Mouse (Mus musculus) bone marrow macrophage, adult 2 months (primary cell): ENCODE data around the gene Ppp1r10. TPM values are rescaled to one million over a fixed set of nuclear protein-coding genes. Genes with fewer than 3 reads are reported as not detected.

Experiments used
- H3K27ac ChIP-seq: 2 replicates; pipeline ENCODE4 v1.5.1; 2012; ENCODE audit warnings: low read depth, low read length; ENCODE audit not compliant: insufficient read depth
- H3K4me1 ChIP-seq: 2 replicates; pipeline ENCODE4 v1.6.1; 2012; ENCODE audit warnings: low read length; ENCODE audit not compliant: control insufficient read depth, insufficient read depth
- H3K4me3 ChIP-seq: 2 replicates; pipeline ENCODE4 v1.5.1; 2012; ENCODE audit warnings: mild to moderate bottlenecking, low read length, moderate library complexity; ENCODE audit not compliant: insufficient read depth
- CTCF ChIP-seq: IDR thresholded peaks from 2 replicates; pipeline ENCODE4 v1.5.1; 2012; ENCODE audit warnings: low read depth, mild to moderate bottlenecking, low read length, moderate library complexity
- POLR2A ChIP-seq: IDR thresholded peaks from 2 replicates; pipeline ENCODE4 v1.6.1; 2012; ENCODE audit warnings: mild to moderate bottlenecking, low read depth, low read length, borderline replicate concordance
- polyA plus RNA-seq: library from polyadenylated mRNA; stranded (reverse); fragments of >200 nt; gene quantifications from 2 replicates; pipeline ENCODE4 v1.2.4, GENCODE M21; 2012; ENCODE audit not compliant: missing spikeins, insufficient read depth, insufficient read length

Gene Ppp1r10
- polyA plus RNA-seq, 1 experiment, result 46.0 TPM

DNA sequence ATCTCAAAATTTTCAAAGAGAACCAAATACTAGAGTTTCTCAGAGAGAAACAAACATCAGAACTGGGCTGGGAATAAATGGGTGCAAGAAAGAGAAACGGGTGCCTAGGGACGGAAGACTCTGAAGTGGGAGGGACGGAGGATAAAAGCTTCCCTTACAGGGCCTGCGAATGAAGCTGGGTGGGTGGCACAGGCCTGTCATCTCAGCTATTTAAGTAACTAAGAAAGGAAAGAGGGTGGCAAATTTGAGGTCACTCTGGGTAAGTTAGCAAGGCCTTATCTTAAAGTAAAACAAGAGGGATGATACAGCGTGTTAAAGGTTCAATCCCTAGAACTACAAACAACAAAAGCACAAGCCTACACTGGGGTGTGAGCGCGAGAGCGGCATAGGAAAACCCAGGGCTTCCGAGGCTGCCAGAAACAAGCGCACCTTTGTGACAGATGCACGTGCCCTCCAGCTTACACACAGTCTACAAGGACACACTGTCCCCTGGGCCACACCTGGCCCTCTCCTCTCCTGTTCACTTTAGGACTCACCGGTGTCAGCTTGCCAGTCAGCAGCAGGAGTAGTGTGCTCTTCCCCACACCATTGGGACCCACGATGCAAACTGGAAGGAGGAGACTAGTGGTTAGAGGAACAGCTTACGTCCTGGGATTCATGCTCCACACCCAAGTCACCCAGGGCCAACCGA lies 42.4 kb downstream of the Ppp1r10 start:
- Histone ChIP-seq H3K27ac (no peak overlapping the region), H3K4me3 (no peak overlapping the region), H3K4me1 (no peaks in the 10 kb centered on the region)
- TF ChIP-seq CTCF (no peak), POLR2A (no peak)

DNA sequence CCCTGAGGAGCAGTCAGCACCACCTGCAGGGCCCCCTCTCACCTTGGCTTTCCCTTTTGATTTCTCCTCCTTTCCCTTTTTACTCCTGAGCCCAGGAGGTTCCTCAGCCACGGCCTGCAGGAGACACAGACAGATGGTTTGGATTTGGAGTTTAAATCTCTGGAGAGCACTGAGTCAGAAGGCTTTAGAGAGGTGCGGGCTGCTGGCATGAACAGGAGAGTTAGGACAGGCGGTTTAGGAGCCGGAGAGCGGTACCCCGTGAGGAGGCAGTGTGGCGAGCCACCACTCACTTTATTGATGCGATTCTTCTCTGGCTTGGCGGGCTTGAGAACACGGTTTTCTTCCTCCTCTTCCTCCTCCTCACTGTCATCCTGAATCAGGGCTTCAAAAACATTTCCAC lies 47.0 kb downstream of the Ppp1r10 start:
- Histone ChIP-seq H3K27ac (no peak overlapping the region), H3K4me3 (no peak overlapping the region), H3K4me1 (peaks cover 5% of the 10 kb centered on the region; the same call in 1 of the 2 replicates)
- TF ChIP-seq CTCF (no peak), POLR2A (no peak)

DNA sequence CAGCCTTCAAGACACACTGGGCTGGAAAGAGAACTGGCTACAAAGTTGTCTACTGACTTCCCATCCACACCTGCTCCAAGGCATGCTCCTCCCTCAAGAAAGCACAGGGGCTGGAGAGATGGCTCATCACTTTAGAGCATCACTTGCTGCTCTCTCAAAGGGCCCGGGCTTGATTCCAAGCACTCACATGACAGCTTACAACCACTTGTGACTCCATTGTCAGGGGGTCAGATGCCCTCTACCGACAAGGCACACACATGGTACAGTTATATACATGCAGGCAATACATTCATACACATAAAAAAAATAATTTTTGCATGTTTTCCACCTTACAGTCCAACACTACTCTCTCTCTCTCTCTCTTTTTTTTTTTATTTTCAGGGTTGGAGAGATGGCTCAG lies 51.4 kb downstream of the Ppp1r10 start:
- H3K4me1 ChIP-seq, result peaks cover 15% of the 10 kb centered on the region

DNA sequence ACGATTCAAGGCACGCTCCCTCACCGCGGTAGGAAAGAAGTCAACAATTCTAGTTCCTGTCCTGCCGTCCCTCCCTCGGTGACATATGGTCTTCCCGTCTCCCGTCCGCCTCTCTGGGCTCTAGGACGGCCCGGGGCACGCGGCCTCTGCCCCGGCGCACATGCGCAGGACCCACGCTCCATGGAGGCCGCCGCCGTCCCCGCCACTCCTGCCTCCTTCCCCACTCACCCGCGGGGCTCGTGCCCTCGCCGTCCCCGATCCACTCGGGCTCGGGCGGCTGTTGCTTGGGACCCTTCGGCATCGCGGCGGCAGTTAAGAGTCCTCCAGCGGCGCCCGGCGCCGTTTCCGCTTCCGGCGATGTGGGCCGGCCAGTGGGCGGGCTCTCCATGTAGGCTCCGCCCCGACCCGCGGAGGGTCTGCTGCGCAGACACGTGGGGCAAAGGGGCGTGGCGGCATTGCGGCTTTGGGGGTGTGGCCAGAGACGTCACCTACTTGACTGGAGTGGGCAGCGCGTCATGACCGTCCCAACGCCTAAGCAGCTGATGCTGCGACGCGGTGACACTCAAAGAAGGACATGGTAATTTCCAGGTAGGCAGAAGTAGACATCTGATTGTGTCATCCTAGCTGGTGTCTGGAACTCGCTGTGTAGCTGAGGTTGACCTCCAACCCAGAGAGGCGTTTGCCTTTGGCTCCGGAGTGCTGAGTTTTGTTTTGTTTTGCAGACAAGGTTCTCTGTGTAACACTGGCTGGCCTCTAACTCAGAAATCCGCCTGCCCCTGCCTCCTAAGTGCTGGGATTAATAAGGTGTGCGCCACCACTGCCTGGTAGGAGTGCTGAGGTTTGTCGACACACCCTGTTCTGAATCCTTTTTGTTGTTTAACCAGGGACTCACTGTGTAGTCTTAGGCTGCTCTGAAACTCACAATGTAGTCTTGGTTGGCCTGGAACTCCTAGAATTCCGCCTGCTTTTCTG lies 53.5 kb downstream of the Ppp1r10 start, which contains the start of gene Abcf1:
Gene Abcf1, minus strand, starts transcription at position 344 of the 972 bp plus-strand sequence.
- Histone ChIP-seq H3K27ac (peak within 1 kb of the TSS; percentile 63), H3K4me3 (peak within 1 kb of the TSS; percentile 87), H3K4me1 (peaks cover 15% of the 10 kb centered on the region)
- TF ChIP-seq CTCF (no peak), POLR2A (no peak)

More for the DNA sequence above, 51.4 kb downstream of the Ppp1r10 start:
- H3K4me3 ChIP-seq, result no peak overlapping the region
- TF ChIP-seq CTCF (no peak), POLR2A (no peak)
- H3K27ac ChIP-seq, result no peak overlapping the region

DNA sequence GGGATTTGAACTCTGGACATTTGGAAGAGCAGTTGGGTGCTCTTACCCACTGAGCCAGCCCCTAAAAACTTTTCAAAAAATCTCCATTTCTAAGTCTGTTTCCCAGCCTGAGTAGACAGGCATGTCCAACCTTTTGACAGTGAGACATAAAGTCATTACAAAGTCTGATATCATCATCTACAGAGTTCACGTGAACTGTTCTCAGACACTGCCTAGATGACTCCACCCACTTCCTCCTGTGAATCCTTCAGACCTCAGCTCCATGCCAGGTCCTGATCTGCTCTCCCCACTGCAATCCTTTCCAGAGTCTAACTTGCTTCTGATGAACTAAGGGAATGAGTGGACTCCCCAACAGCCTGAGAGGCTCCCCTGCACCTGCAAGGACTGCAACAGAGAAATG lies 55.9 kb downstream of the Ppp1r10 start:
- TF ChIP-seq POLR2A (no peak), CTCF (no peak)
- Histone ChIP-seq H3K4me3 (no peak overlapping the region), H3K4me1 (peaks cover 15% of the 10 kb centered on the region), H3K27ac (no peak overlapping the region)

DNA sequence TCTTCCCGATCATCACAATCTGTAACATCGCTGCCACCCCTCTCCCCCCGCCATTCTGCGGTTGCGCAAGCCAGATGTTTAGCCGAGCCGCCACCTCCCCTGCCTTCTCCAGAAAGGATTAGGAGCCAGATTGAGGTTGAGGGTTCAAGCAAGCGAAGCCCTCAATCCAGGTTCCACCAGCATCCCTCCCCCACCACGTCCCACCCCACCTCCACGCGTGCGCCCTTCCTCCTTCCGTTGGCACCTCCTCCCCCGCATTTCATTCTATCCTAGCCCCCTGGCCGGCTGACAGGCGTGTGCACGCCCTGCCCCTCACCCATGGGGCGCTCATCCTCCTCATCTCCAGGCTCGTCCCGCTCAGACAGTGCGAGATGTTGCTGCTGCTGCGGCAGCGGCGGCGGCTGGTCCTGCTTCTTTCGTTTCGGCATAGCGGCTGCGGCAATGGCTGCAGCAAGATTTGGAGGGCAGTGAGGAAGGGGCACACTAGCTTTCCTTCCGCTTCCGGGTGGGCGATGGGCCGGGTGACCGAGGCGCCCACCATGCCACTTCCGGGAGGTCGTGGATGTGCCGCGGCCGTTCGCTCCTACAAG lies 62.7 kb downstream of the Ppp1r10 start:
- peaks cover 4% of the 10 kb centered on the region for H3K4me1 ChIP-seq
- no peak for TF ChIP-seq POLR2A
- no peak for TF ChIP-seq CTCF
- H3K4me3 ChIP-seq, result peak overlapping the region; percentile 92
- H3K27ac ChIP-seq, result peak overlapping the region; percentile 81

DNA sequence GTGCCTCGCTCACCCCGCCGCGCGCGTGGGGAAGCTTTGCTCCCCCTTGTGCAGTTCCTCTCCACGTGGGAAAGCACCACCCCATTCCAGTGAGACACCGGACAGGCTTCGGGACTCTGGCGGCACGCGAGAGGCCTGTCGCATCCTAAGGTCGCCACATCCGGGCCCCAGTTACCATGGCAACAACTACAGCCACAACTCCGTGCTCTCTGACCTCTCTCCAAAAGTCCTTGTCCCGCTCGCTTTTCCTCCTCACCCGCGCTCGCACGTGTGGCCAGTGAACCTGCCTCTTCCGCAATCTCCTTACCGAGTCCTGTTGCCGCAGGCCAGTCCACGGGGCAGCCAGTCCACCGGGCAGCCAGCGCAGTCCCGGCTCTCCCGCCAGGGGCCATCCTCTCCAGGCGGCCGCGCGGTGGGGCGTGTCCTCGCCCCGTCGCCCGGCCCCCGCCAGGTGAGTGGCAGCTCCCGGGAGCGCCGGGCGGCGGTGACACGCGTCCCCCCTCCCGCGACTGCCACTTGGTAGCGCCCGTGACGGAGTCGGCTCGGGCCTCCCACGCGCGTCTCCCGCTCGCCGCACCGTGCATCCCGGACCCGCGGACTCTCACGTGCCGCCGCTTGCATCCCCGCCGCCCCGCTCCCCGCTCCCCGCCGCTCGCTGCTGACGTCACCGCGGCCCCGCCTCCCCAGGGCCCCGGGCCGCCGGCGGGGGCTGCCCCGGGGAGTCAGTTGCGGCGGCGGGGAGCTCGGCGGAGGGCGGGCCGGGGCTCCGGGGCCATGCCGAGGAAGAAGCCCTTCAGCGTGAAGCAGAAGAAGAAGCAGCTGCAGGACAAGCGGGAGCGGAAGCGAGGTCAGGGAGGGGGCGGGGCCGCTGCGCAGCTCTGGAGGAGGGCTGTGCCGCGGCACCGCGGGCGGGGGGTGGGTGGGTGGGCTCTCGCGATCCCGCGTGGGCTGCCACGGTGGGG lies 63.4 kb downstream of the Ppp1r10 start, which contains the start of the genes Gnl1 and Prr3:
Gene Gnl1, plus strand, starts transcription at position 451 of the 962 bp plus-strand sequence.
Gene Prr3, minus strand, starts transcription at position 836 of the 962 bp plus-strand sequence.
- H3K4me1 ChIP-seq, result peaks cover 4% of the 10 kb centered on the region
- TF ChIP-seq POLR2A (no peak), CTCF (no peak)
- peak within 1 kb of the TSS; percentile 81 for H3K27ac ChIP-seq
- peak within 1 kb of the TSS; percentile 92 for H3K4me3 ChIP-seq

DNA sequence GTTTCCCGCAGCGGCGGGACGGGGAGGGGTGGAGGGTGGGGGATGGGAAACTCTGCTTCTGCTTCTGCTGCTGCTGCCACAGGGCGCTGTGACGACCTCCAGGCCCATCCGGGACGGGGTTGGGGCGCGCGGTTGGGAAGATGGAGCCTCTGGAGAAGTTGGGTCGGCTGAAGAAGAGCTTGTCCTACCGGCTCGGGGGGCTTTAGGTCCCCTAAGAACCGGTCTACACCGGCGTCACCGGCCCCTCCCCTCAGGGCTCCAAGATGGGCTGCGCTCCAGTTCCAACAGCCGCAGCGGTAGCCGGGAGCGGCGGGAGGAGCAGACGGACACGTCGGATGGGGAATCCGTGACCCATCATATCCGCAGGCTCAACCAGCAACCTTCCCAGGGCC lies 64.1 kb downstream of the Ppp1r10 start:
- TF ChIP-seq POLR2A (no peak), CTCF (no peak)
- peak overlapping the region; percentile 67 for H3K27ac ChIP-seq

More for the DNA sequence above, 64.1 kb downstream of the Ppp1r10 start:
- H3K4me3 ChIP-seq, result peak overlapping the region; percentile 67
- H3K4me1 ChIP-seq, result peaks cover 4% of the 10 kb centered on the region
